31 mouse cellular contexts compared by ENCODE assay signal in the genomic region with DNA sequence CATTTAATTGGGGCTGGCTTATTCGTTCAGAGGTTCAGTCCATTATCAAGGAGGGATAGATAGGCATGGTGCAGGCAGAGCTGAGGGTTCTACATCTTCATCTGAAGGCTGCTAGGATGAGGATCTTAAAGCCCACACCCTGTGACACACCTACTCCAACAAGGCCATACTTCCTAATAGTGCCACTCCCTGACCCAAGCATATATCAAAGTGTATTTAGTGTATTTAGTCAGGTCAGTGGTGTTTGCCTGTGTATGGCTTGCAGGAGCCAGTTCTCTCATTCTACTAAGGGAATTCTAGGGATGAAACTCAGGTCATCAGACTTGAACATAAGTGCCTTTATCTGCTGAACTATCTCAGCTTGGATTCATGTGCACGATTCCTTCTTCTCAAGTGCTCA.
"Had no signal": no experiment of that assay in that cellular context is flagged by ENCODE, and none has a peak within 500 bp of the region (broad histone marks: within the 10 kb centered on the region; RNA-seq: fewer than 3 reads in every experiment).

No protein-coding gene starts in this region.

- H3K9ac ChIP-seq: limb, embryonic 12.5 days; limb, embryonic 13.5 days; limb, embryonic 15.5 days; liver, embryonic 12.5 days; liver, embryonic 13.5 days; liver, embryonic 14.5 days; liver, embryonic 15.5 days; liver, postnatal 0 days; lung, embryonic 14.5 days; lung, embryonic 15.5 days; midbrain, embryonic 12.5 days; midbrain, embryonic 13.5 days; midbrain, embryonic 15.5 days had no signal

- H3K4me3 ChIP-seq: limb, embryonic 10.5 days; limb, embryonic 12.5 days; limb, embryonic 13.5 days; limb, embryonic 15.5 days; liver, embryonic 12.5 days; liver, embryonic 13.5 days; liver, embryonic 15.5 days; lung, embryonic 15.5 days; megakaryocyte, embryonic 14.5 days; midbrain, embryonic 10.5 days; midbrain, embryonic 12.5 days; midbrain, embryonic 13.5 days; midbrain, embryonic 15.5 days; myocyte had no signal

- H3K4me2 ChIP-seq: limb, embryonic 12.5 days; limb, embryonic 13.5 days; limb, embryonic 15.5 days; liver, embryonic 11.5 days; liver, embryonic 12.5 days; liver, embryonic 13.5 days; liver, embryonic 15.5 days; lung, embryonic 14.5 days; lung, embryonic 15.5 days; midbrain, embryonic 11.5 days; midbrain, embryonic 12.5 days; midbrain, embryonic 13.5 days; midbrain, embryonic 15.5 days had no signal

- H3K4me1 ChIP-seq: limb, embryonic 10.5 days; limb, embryonic 12.5 days; limb, embryonic 15.5 days; lung, embryonic 15.5 days; midbrain, embryonic 10.5 days; midbrain, embryonic 13.5 days; midbrain, embryonic 15.5 days had no signal

- H3K9me3 ChIP-seq: limb, embryonic 10.5 days; limb, embryonic 12.5 days; limb, embryonic 13.5 days; limb, embryonic 15.5 days; liver, embryonic 12.5 days; liver, embryonic 13.5 days; liver, embryonic 15.5 days; lung, embryonic 15.5 days; megakaryocyte, embryonic 14.5 days; midbrain, embryonic 10.5 days; midbrain, embryonic 12.5 days; midbrain, embryonic 13.5 days; midbrain, embryonic 15.5 days had no signal

- DNase-seq: left cerebral cortex, postnatal 4 days; liver; liver, embryonic 13.5 days; liver, postnatal 0 days; lung, adult 18-20 months; lung, adult 2 months; lung, embryonic 14.5 days; lung, postnatal 10 days; lung, postnatal 14 days; lung, postnatal 36 days; lung, postnatal 4 days; midbrain, embryonic 14.5 days had no signal

- H3K27ac ChIP-seq: limb, embryonic 10.5 days; limb, embryonic 12.5 days; limb, embryonic 13.5 days; limb, embryonic 15.5 days; liver, embryonic 12.5 days; liver, embryonic 13.5 days; liver, embryonic 14.5 days; liver, embryonic 15.5 days; lung, embryonic 15.5 days; macrophage; midbrain, embryonic 10.5 days; midbrain, embryonic 12.5 days; midbrain, embryonic 13.5 days; midbrain, embryonic 15.5 days had no signal

- H3K27me3 ChIP-seq: limb, embryonic 12.5 days; limb, embryonic 13.5 days; limb, embryonic 15.5 days; liver, embryonic 12.5 days; liver, embryonic 13.5 days; liver, embryonic 15.5 days; lung, embryonic 15.5 days; megakaryocyte, embryonic 14.5 days; midbrain, embryonic 12.5 days; midbrain, embryonic 13.5 days; midbrain, embryonic 15.5 days had no signal

- ATAC-seq: liver, embryonic 12.5 days; liver, postnatal 0 days; lung, postnatal 0 days; midbrain, embryonic 13.5 days; midbrain, embryonic 15.5 days; midbrain, embryonic 16.5 days had no signal
